12 mouse cellular contexts compared by ENCODE assay signal in genomic region chr19:43927057-43927456, GRCm38 (mm10). TPM values are rescaled to one million over a fixed set of nuclear protein-coding genes. Genes with fewer than 3 reads are reported as not detected.
A peak's percentile ranks its signal among the peaks of the same experiment; 100 is the strongest.
DNase-seq lines count a peak whose midpoint lies in the region; ATAC-seq and TF ChIP-seq lines count a peak whose summit lies in the region.
"Had no signal": no experiment of that assay in that cellular context is flagged by ENCODE, and none has a peak within 500 bp of the region (broad histone marks: within the 10 kb centered on the region; RNA-seq: fewer than 3 reads in every experiment).

No protein-coding gene starts in this region.

- H3K4me2 ChIP-seq in heart, postnatal 0 days (ENCODE audit: low read depth, low read length): peak overlapping the region; percentile 19
- no peak overlapping the region for H3K4me2 ChIP-seq in neural tube, embryonic 15.5 days
- H3K4me2 ChIP-seq in heart, embryonic 12.5 days: no peak overlapping the region
- H3K4me2 ChIP-seq: heart, embryonic 15.5 days had no signal

- no peak for TF ChIP-seq EP300 in heart, postnatal 0 days (IDR thresholded peaks at IDR 0.05; ENCODE audit: low read depth)

- no peak overlapping the region for H3K4me3 ChIP-seq in heart, postnatal 0 days (ENCODE audit: low read depth, low read length)
- H3K4me3 ChIP-seq in layer of hippocampus, adult 2 months: no peak overlapping the region
- no peak overlapping the region for H3K4me3 ChIP-seq in neural tube, embryonic 15.5 days (replicated peaks)
- H3K4me3 ChIP-seq in heart, embryonic 12.5 days: no peak overlapping the region
- H3K4me3 ChIP-seq: heart, embryonic 15.5 days had no signal

- peaks cover 12% of the 10 kb centered on the region for H3K4me1 ChIP-seq in heart, postnatal 0 days (ENCODE audit: control insufficient read depth, insufficient read depth)
- H3K4me1 ChIP-seq in neural tube, embryonic 15.5 days: peaks cover 15% of the 10 kb centered on the region
- peaks cover 45% of the 10 kb centered on the region for H3K4me1 ChIP-seq in heart, embryonic 12.5 days (replicated peaks)

- no peaks in the 10 kb centered on the region for H3K9me3 ChIP-seq in heart, postnatal 0 days (replicated peaks; ENCODE audit: control insufficient read depth, low read length)
- H3K9me3 ChIP-seq in neural tube, embryonic 15.5 days (replicated peaks): no peaks in the 10 kb centered on the region
- peaks cover 6% of the 10 kb centered on the region for H3K9me3 ChIP-seq in heart, embryonic 12.5 days (replicated peaks)
- H3K9me3 ChIP-seq: heart, embryonic 15.5 days had no signal

- TF ChIP-seq CTCF in heart, postnatal 0 days (IDR thresholded peaks at IDR 0.05; ENCODE audit: low read depth): no peak
- no peak for TF ChIP-seq CTCF in layer of hippocampus, adult 2 months (conservative IDR thresholded peaks at IDR 0.05)

- no peaks in the 10 kb centered on the region for H3K27me3 ChIP-seq in heart, postnatal 0 days (ENCODE audit: control insufficient read depth, insufficient read depth, low read length)
- no peaks in the 10 kb centered on the region for H3K27me3 ChIP-seq in neural tube, embryonic 15.5 days (replicated peaks)
- H3K27me3 ChIP-seq in heart, embryonic 12.5 days (replicated peaks): no peaks in the 10 kb centered on the region
- H3K27me3 ChIP-seq: heart, embryonic 15.5 days had no signal

- H3K27ac ChIP-seq in heart, postnatal 0 days (ENCODE audit: low read depth): peak overlapping the region; percentile 30; the same call in 1 of the 2 replicates
- peak overlapping the region; percentile 57 for H3K27ac ChIP-seq in layer of hippocampus, adult 2 months
- peak overlapping the region; percentile 18; the same call in 1 of the 2 replicates for H3K27ac ChIP-seq in neural tube, embryonic 15.5 days (replicated peaks)
- no peak overlapping the region for H3K27ac ChIP-seq in heart, embryonic 12.5 days (ENCODE audit: poor library complexity, severe bottlenecking)
- H3K27ac ChIP-seq: heart, embryonic 15.5 days had no signal

- ATAC-seq in heart, postnatal 0 days (ENCODE audit: insufficient read depth, low read depth): no peak; the same call in 1 of the 2 replicates
- ATAC-seq in neural tube, embryonic 15.5 days (ENCODE audit: low FRiP score): no peak
- ATAC-seq in heart, embryonic 12.5 days (ENCODE audit: insufficient number of reproducible peaks, low FRiP score): no peak

- WGBS in heart, postnatal 0 days: 46% methylated on average over 10 of the region's 10 CpGs
- 57% methylated on average over 10 of the region's 10 CpGs for WGBS in neural tube, embryonic 15.5 days
- 68% methylated on average over 10 of the region's 10 CpGs for WGBS in heart, embryonic 12.5 days

- H3K36me3 ChIP-seq in heart, postnatal 0 days (replicated peaks; ENCODE audit: control insufficient read depth, insufficient read depth, low read length): no peaks in the 10 kb centered on the region
- peaks cover 4% of the 10 kb centered on the region; the same call in 1 of the 2 replicates for H3K36me3 ChIP-seq in neural tube, embryonic 15.5 days
- H3K36me3 ChIP-seq in heart, embryonic 12.5 days: peaks cover 12% of the 10 kb centered on the region

- no peak for DNase-seq in heart, postnatal 0 days (ENCODE audit: low spot score)
- no peak for DNase-seq in heart, postnatal 4 days
- DNase-seq in cerebellum, adult 18-20 months: peak; percentile 59 to 62
- peak; percentile 11 to 33 for DNase-seq in layer of hippocampus, adult 2 months (ENCODE audit: low spot score in 2 of 2)
- DNase-seq in embryo, embryonic 10.5 days (ENCODE audit: low spot score): no peak
- DNase-seq in adrenal gland, adult 2 months: no peak
- DNase-seq: kidney, postnatal 36 days; lung, postnatal 10 days; thymus, adult 2 months had no signal

- H3K9ac ChIP-seq in heart, postnatal 0 days (replicated peaks; ENCODE audit: low read depth, low read length): no peak overlapping the region
- H3K9ac ChIP-seq in neural tube, embryonic 15.5 days (replicated peaks): no peak overlapping the region
- no peak overlapping the region; the same call in 1 of the 2 replicates for H3K9ac ChIP-seq in heart, embryonic 12.5 days
- H3K9ac ChIP-seq: heart, embryonic 15.5 days had no signal

RNA-seq across cellular contexts. Expression of gene Dnmbp, which starts 12.9 kb away (rescaled TPM):
- 12.3 and 12.4 TPM in 2 replicates for total RNA-seq in heart, postnatal 0 days (2014; rRNA removed; ENCODE audit: low replicate concordance)
- 5.8 and 6.0 TPM in 2 replicates for polyA plus RNA-seq in heart, postnatal 0 days (2015; fragmentation: Nextera tagmentation; extraction: Ambion mirVana)
- total RNA-seq in heart, postnatal 4 days (2021): 10 to 100 TPM; 12.5 to 13.6 TPM
- 1 to 10 TPM; 9.2 to 9.3 TPM for total RNA-seq in layer of hippocampus, adult 2 months (2021)
- 8.0 and 12.7 TPM in 2 replicates for polyA plus RNA-seq in neural tube, embryonic 15.5 days (2015; fragmentation: Nextera tagmentation; extraction: Ambion mirVana)
- 10 to 100 TPM; 13.3 to 13.9 TPM for total RNA-seq in adrenal gland, adult 2 months (2021)
- polyA plus RNA-seq in adrenal gland, adult 2 months (2012; rRNA removed): 10.8 and 11.3 TPM in 2 replicates
- polyA plus RNA-seq in heart, embryonic 12.5 days (2016; fragmentation: Nextera tagmentation; extraction: Ambion mirVana): 11.8 and 11.9 TPM in 2 replicates

RNA-seq across cellular contexts. Expression of gene Cpn1, which starts 59.3 kb away (rescaled TPM):
- not detected in 2 replicates for total RNA-seq in heart, postnatal 0 days (2014; rRNA removed; ENCODE audit: low replicate concordance)
- 0.12 and 0.15 TPM in 2 replicates for polyA plus RNA-seq in heart, postnatal 0 days (2015; fragmentation: Nextera tagmentation; extraction: Ambion mirVana)
- total RNA-seq in heart, postnatal 4 days (2021): not detected
- under 1 TPM in 1 of 2 experiments, not detected in 1; 0.36 TPM for total RNA-seq in layer of hippocampus, adult 2 months (2021)
- 0.10 and 1.3 TPM in 2 replicates for polyA plus RNA-seq in neural tube, embryonic 15.5 days (2015; fragmentation: Nextera tagmentation; extraction: Ambion mirVana)
- under 1 TPM; 0.14 to 0.66 TPM for total RNA-seq in adrenal gland, adult 2 months (2021)
- not detected in 2 replicates for polyA plus RNA-seq in adrenal gland, adult 2 months (2012; rRNA removed)
- 0.86 and 1.6 TPM in 2 replicates for polyA plus RNA-seq in heart, embryonic 12.5 days (2016; fragmentation: Nextera tagmentation; extraction: Ambion mirVana)

Comparison
In these comparisons a context has a peak if more than half of its experiments do, and no peak if none do; other contexts are left out.
1. DNase-seq: peak in cerebellum, adult 18-20 months (2 of 2) and layer of hippocampus, adult 2 months (2 of 2); none in heart, postnatal 0 days (single experiment), heart, postnatal 4 days (single experiment), embryo, embryonic 10.5 days (single experiment) and adrenal gland, adult 2 months (single experiment).